Mouse (Mus musculus) cerebellum, adult 9-11 months (tissue): ENCODE measurements around the gene Adsl.
A peak's percentile ranks its signal among the peaks of the same experiment; 100 is the strongest.

ENCODE experiments used
- DNase-seq: peaks from one replicate; pipeline ENCODE4 v3.0.0; 2022

The Adsl gene

DNA sequence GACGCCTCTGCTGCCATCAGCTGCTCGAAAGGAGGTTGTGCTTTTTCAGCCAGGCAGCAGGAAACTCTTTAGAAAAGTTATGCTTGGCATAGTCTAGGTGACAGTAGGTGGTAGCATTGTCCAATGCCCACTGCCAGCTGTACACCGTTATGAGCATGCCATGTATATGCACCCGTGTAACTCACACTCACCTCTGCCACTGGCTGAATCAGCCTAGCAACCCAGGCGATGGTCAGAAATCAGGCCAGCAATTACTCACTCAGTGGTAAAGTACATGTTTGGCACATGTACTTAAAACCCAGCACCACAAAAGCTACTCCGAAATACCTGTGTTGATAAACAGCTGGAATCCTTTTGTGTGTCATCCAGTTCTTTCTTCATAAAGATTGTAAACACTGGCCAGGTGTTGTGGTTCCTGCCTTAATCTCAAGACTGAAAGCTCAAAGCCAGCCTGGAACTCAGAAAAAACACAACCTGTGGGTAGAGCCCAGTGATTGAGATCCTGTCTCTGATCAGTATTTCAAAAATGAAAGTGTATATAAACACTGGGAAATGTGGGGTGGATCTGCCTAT is 6.7 kb upstream of the Adsl start:
- DNase-seq, result no peak

DNA sequence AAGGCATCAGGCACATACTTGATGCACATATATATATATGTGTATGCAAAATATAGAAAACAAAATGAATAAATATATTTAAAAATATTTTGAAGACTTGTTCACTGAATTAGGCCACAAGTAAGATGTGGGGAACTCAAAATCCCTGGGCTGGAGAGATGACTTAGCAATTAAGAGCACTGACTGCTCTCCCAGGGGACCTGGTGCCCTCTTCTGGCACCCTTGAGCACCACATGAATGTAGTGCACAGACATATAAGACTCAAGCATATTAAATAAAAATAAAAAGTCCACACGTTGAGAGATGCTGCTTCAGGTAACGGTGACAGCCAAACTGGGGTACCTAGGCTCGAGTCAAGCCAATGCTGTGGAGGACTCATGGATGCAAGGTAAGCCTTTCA is 2.4 kb upstream of the Adsl start:
- DNase-seq, result peak; percentile 19

DNA sequence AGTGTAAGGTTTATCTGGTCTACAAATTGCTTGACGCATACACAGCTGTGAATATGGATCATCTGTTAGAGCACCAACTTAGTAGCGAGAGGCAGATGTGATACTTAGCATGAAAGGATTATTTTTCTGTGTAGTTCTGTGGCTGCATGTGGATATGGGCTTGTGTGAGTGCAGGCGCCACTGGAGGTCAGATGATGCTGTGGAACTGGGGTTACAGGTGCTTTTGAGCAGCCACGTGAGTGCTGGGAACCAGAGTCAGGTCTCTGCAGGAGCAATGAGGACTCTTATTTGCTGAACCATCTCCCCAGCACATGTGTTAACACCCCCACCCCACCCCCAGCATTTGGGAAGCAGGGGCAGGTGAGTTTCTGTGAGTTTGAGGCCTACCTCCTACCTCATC is 1.1 kb downstream of the Adsl start:
- peak; percentile 23 for DNase-seq

DNA sequence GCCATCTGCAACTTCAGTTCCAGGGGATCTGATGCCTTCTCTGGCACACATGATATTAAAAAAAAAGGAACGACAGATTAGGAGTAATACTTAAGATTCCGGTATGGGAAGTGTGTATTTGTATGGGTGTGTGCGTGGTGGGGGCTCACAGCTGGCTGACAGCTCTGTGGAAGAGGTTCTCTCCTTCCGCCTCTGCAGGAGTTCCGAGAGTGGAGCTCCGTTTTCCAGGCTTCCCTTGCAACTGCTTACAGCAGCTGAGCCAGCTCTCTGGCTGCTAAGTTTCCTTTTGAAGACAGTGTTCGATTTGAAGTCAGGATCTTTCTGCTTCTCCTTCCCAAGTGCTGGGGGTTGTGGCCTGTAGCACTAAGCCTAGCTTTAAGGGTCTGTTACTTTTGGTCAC is 1.8 kb downstream of the Adsl start:
- DNase-seq, result no peak

DNA sequence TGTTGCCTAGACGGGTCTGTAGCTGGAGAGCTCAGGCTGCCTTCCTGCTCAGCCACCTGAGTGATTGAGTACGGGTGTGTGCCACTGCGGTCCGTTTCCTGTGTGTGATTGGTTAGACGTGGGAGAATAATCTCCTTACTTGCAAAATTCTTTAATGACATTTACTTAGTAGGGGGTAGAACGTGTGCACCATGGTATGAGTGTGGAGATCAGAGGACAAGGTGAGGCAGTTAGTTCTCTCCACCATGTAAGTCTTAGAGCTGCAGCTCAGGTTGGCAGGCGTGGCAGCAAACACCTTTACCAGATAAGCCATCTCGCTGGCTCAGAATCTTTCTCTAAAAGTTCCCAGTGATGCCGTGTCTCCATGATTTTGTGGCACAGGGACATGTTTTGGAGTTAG is 5.7 kb downstream of the Adsl start:
- DNase-seq, result no peak

DNA sequence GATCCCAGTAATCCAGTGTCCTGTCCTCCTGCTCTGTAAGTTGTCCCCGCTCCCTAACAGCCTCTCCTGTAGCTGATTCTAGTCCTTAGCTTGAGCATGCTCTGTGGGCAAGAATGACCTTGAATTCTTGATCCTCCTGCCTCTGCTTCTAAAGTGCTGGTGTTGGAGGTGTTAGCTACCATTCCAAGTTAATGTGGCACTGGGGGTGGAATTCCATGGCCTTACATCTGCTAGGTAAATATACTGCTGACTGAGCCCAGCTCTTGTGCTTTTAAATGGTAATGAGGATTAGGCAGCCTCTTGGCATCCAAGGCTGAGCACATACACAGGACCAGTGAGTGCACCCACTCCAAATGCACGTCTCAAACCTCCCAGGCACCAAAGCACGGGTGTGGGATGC is 6.6 kb downstream of the Adsl start:
- DNase-seq, result no peak

DNA sequence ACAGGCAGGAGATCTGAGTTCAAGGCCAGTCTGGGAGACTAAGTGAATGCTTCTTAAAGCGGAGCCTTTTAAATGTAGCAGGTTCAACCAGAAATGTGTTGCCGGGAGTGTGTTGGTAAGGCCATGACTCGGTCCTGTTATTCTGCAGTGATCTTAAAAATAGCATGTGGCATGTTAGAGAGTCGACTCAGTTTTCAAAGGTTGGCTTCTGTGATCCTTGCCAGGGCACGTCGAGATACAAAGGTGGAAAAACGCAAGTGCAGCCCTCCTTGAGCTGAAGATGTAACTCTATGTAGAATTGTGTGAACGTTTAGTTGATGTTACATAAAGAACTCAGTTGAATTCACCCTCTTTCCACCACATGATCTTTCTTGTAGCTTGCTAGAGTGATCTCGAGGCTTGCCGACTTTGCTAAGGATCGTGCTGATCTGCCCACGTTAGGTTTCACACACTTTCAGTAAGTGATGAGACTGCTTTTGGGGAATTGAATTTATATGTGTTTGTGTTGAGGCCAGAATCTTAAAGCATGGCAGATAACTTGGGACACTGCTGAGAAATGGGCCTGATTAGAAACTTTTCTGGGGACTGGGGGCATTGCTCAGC is 7.6 kb downstream of the Adsl start:
- no peak for DNase-seq

DNA sequence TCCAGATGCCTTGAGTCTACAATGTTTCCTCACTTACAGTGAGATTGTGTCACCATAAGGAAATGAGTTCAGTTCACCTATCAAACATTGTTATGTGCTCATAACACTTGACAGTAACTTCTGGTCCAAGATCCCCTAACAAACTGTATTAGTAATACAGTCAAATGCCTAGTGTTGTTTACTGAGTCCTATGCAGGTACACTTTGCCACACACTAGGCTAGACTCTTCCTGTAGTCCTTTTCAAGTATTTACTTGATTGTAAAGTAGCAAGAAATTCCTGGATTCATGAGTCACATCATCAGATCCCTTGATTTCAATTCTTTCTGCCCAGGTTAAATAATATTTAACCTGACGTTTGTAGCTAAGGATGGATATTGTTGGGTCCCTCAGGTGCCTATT is 21.1 kb downstream of the Adsl start:
- no peak for DNase-seq

DNA sequence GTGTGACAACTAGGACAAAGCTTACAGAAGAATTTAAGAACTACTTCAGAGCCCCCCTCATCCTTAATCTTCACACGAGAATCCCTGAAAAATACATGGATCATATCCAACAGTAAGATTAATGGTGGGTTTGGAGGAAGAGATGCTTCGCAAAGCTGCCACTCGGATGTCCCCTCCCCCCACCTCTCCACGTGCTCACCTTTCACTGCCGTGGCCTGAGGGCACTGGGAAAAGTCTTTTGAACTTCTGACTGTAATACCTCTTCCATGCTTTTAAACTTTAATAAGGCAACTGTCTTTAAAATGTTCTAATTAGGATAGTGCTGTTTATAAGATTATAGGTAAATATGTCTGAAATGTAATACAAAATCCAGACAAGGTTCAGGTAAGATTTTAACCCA is 26.0 kb downstream of the Adsl start:
- no peak for DNase-seq

DNA sequence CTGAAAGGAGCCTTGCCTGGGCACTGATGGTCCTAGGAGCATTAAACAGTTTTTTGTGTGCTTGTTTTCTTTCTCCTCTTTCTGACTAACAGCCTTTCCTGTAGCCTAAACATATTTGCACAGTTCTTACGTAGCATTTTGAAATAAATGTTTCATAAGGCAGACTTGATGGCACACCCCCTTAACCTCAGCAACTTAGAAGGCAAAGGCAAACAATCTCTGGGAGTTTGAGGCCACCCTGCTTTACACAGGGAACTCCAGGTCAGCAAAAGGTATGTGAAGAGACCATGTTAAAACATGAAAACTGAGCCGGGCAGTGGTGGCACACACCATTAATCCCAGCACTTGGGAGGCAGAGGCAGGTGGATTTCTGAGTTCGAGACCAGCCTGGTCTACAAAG is 27.4 kb downstream of the Adsl start:
- DNase-seq, result no peak

DNA sequence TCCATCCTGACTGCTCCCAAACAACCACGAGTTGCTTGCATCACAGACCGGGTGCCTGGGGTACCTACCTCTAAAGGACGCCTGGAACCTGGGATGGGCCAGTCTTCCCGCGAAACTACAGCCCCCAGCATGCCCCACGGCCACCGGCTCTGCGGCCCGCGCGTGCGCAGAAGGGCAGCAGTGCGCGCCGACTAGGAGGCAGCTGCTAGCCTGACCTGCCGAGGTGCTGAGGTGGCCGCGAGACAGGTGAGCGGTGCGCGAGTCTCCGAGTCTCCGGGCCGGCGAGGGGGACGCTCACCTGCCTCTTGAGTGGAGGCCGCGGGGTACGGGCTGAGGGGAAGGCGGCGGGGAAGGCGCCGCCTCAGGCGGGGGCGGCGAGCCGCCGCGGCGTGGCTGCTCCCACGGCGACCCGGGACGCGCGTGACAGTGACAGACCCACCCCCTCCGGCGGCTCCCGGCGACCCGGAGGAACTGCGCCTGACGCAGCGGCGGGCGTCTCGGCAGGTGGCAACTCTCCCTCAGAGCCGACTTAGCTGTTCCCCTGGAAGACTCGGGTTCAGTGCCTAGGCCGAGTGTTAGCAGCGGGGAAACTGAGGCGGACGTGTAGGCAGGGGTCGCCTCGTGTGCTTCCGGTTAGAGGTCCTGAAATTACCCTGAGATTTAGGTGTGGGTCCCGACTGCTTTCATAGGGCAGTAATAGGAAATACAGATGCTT is 29.5 kb downstream of the Adsl start, which contains the start of gene Sgsm3:
Sgsm3 (plus strand) TSS at position 146 of the 715 bp plus-strand sequence.
- DNase-seq, result peak; percentile 93

DNA sequence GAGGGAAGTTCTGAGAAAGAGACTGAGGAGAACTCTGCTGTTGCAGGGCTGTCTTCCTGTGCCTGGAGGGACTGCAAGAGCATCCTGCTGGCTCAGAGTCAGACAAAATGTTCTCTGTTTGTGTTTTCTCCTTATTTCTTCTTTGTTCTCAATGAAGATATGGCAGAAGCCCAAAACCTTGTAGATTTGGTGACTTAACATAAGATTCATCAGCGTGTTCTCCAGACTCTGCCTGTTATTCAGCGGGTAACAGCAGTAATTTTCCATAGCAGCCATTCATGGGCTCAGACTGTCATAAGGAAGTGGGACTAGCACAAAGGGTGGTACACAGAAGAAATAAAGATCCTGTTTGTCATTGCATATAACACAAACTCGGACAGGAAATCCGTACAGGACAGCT is 31.3 kb downstream of the Adsl start:
- peak; percentile 19 for DNase-seq

DNA sequence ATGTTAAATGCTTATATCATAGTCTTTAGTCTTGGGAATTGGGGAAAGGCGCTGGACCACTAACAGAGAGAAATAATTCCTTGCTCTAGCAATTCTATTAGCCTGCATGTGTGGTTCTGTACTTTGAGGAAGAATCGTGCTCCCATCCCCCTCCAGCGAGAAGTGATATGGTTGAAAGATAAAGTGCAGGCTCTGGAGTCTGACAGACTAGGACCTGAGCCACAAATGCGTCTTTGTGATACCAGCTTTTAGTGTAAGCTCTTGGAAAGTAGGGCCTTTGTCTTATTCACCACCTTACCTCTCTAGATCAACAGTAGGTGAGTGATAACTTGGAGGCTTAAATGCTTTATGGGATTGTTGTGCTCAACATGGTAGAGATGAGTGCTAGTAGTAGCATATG is 32.9 kb downstream of the Adsl start:
- DNase-seq, result no peak

DNA sequence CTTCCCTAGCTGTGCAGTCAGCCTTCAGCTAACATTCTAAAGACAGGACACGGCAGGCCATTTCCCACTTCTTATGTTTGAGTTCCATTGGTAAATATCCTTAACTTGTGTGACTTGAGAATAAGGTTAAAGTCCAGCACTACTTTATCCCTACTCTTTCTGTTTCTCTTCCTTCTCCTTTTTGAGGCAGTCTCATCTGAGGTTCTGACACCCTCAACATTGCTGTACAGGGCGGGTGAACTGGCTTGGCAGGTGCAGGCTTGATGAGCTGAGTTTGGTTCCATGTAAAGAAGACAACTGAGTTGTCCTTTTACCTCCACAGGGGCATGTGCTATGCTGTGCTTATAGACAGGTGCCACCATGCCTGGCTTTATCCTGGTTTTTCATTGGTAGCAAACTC is 35.0 kb downstream of the Adsl start:
- no peak for DNase-seq

DNA sequence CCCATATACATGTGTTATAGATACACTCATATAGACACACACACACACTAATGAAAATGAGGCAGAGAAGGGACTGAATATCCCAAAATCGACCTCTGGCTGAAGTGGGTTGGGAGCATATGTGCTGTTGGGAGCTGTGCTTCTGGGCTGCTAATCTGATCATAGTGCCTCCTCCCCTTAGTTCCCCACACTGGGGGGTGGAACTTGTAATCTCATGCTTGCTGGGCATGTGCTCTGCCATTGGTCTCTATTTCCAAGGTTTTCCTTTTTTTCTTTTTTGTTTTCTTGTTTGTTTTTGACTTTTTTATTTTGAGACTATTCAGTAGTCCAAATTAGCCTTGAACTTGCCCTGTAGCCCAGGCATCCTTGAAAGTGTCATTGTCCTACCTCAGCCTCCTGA is 40.0 kb downstream of the Adsl start:
- DNase-seq, result no peak

DNA sequence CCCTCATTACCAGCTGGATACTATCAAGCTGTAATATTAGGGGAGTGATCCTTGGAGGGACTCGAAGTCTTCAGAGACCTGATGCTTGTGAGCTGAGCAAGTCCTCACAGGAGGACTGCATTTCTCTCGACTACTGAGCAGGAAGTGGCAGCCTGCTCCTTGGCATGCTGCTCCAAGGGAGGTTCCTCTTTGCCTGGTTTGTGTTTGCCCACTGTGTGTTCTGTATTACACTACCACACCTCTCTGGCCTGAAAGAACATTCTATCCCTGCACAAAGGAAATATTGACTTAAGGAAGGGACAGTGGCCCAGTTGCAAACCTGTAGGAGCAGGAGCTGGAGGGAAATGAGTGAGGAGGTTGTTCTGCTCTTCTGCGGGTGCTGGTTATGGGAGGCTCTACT is 41.4 kb downstream of the Adsl start:
- DNase-seq, result no peak

DNA sequence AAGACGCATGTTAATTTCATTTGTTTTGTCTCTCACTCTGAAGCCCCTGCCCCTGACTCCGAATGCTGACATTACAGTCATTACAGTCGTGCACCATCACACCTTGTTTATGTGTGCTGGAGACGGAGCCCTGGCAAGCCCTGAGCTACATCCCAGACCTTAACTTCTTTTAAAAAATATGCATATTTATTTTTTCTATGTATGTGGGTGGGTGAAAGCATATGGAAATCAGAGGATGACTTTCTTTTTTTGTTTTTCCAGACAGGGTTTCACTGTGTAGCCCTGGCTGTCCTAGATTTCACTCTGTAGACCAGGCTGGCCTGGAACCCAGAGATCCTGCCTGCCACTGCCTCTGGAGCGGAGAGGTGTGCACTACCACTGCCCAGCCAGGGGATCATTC is 46.7 kb downstream of the Adsl start:
- no peak for DNase-seq

DNA sequence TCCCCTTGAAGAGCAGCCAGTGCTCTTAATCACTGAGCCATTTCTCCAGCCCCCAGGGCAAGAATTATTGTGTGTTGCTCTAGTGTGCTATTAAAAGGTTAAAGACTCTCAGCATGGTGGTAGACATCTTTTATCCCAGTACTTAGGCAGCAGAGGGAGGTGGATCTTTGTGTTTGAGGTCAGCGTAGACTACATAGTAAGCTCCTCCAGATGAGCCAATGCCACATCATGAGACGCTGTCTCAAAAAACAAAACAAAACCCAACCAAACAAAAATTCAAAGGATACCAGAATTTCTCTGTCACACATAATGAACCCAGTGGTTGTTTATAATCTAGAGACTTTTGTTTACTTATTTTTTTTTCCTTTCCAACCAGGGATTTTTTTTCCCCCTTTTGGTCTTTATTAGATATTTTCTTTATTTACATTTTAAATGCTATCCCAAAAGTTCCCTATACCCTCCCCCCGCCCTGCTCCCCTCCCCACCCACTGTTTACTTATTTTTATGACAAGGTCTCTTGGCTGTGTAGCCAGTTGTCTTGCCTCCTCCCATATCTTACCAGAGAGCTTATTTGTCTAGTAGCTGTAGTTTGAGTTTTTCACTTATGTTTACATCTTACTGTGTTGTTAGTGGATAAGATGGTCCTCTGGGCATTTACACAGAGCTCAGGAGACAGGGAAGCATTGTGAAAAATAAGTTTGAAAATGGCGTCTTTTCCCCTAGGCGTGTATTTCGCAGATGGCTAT is 48.0 kb downstream of the Adsl start:
- no peak for DNase-seq

DNA sequence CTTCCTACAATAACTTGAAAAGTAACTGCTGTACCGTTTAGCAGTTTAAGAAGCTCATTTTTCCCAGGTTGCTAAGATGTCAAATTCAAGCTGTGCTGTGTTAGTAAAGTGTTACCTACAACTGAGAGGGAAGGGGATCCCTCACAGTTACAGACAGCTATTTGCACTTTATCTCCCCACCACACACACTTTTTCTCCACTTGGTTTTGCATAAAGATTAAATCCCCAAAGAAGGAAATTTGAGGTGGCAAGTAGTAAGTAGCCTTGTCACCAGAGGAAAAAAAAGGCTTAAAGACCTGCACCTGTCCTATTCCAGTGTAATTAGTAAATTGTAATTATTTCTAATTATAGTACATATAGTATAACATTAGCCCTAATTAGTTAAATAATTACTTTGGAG is 48.8 kb downstream of the Adsl start:
- DNase-seq, result no peak

DNA sequence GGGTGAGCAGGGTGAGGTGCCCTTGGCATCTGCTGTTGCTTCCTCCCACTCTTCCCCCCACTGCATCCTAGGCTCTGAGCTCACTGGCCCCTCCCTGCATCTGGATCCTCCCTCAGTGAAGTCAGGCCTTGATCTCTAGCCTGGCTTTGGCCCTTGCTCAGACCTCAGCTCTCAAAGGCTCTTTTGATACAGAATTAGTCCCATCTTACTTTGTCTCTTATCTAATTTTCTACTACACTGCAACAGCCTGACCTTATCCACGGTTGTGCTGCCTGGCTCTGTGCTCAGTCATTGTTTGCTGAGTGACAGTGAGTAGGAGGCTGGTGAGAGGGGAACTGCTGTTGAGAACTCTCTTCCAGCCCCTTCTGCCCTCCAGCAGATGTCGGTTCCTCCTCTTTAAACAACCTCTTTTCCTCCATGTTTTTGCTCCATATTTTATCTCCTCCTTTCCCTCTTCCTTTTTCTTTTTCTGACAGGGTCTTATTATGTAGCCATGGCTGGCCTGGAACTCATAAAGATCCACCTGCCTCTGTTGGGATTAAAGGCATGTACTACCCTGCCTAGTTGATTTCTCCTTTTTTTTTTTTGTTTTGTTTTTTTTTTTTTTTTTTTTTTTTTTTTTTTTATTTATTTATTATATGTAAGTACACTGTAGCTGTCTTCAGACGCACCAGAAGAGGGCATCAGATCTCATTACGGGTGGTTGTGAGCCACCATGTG is 52.3 kb downstream of the Adsl start:
- no peak for DNase-seq

DNA sequence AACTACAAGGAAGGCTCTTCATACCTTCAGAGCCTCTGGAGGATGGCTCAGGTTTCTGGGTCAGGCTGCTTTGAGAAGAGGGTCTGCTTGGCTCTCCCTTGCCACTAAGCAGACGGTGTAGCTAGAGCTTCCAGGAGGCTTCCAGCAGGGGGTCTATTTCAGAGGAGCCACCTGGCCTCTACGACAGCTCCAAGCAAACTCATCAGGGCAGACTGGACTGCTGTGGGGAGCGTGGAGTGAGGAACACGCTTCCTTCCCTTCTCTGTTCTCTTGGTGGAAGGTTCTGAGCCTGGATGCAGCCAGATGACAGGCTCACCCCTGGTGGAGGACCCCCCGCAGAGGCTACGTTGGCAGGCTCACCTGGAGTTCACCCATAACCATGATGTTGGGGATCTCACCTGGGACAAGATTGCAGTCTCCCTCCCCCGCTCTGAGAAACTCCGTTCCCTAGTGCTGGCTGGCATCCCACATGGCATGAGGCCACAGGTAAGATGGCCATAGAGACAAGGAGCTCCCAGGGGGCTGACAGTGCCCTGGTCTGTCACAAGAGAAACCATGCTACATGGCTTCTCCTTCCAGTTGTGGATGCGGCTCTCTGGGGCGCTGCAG is 57.9 kb downstream of the Adsl start:
- peak; percentile 70 for DNase-seq

DNA sequence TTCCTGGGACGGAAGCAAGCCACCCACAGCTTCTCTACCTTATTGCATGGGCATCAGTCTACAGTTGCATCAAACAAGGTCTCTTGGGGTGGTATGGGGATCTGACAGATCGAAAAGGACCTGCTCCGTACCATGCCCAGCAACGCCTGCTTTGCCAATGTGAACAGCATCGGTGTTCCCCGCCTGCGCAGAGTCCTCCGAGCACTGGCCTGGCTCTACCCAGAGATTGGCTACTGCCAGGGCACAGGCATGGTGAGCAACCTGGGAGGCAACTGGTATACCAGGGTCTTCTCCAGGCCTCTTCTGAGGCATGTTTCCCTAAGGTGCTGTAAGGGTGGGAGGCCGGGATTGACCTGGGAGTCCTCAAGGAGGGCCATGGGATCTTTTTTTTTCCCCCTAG is 59.0 kb downstream of the Adsl start:
- no peak for DNase-seq

DNA sequence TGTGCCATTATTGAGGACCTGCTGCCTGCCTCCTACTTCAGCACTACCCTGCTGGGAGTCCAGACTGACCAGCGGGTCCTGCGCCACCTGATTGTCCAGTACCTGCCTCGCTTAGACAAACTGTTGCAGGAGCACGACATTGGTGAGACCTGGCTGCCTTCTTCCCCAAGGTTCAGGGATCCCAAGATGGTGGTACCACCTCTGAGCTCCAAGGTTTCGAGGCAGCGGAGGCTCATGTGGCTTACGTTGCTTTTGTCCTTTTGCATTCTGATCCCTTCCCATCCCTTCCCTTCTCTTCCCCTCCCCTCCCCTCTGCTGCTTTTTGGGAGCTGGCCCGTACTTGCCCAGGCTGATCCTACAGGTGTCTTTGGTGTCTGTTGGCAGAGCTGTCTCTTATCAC is 59.6 kb downstream of the Adsl start:
- no peak for DNase-seq
